Mouse (Mus musculus) stomach, adult 2 months (tissue): ENCODE measurements around the gene Pram1. TPM values are rescaled to one million over a fixed set of nuclear protein-coding genes. Genes with fewer than 3 reads are reported as not detected.

Experiments used
- polyA plus RNA-seq: library from polyadenylated mRNA; depleted of rRNA; stranded (reverse); fragments of >200 nt; gene quantifications from 2 replicates; pipeline ENCODE4 v1.2.3, GENCODE M21; 2012; rRNA removed

Gene Pram1
- 0.16 TPM in 1 of 2 replicates, not detected in the other for polyA plus RNA-seq

DNA sequence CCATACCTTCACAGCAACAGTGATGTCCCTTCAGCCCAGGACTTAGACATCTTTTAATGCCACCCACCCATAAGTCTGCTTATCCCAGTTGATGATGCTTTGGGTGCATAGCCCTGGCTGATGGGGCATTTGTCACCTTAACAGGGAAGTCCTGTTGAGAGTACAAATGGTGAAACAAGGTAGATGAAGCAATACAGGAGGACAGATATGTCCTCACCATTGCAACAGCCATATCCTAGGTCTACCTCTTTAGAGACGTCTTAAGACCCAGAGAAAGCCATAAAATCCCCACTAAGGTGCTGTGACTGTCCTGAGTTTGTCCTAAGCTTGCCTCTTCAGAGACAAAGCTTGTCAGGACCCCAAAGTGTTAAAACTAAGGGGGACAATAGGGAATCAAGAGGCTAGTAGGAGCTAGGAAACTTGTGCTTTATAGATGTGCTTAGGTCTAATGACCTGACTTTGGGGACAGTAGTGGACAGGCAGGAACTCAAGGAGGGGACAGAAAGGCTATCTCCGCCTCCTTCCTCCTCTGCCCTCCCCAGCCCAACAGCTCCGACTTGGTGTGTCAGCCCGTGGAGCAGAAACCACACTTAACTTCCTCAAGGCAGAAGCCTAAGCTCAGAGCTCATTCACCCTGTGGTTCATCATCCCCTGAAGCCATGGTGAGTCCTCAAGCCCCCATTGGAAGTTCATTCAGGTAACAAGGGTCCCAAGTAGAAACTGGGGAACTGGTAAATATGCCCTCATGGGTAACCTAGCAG lies at the start of gene Pram1:
TSS of gene Pram1 (plus strand) at position 541 of the 761 bp plus-strand sequence.

DNA sequence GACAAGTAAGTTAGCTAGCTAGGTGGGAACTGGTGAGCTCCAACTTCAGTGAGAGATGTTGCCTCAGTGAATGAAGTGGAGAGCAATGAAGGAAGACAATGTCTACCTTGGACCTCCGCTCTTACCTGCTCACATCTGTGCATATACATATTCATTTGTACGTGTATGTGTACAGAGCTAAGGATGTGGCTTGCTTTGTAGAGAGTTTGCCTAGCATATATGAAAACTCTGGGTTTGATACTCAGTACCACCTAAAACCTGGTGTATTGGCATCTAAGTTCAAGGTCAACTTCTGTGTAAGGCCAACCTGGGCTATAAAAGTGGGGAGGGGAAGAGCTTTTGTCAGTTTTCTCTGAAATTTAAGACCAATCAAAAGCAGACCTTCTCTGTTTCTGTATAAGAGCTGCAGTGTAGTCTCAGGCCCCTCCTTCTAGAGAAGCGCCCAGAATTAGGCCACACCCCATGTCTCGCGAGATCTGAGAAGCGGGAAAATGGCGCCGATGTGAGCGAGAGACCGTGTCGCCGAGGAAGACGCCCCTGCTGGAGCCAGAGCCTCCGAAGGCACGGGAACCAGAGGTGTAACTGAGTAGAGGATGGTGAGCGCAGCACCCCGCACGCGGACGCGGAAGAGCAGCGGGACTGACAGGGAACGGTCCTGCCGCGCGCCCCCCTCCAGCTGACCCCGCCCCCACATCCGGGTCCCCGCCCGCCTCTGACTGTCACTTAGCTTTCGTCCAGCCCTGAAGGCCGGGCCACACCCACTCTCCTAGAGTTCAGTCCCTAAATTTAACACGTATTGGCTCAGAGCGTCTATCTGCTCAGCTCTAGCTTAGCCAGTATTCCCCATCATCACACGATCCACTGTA lies 9.0 kb upstream of the Pram1 start, which contains the start of gene Zfp414:
TSS of gene Zfp414 (plus strand) at position 470 of the 866 bp plus-strand sequence.

DNA sequence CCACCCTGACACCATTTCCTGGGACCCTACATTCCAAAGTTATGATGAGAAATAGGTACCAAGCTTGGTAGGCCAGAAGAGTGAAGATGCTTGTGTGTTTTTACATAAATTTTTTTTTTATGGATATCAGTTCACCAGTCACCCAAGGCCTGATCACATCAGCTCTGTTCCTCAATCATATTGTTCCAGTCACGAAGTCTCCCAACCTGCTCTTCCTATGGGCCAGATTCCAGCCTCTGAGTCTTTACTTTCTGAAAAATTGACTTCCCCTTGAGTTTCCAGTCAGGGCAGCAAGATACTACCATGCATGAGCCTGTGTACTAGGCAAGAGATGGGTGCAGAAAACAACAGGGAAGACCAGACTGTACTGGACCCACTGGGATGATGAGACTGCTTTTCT lies 48.9 kb downstream of the Pram1 start, which contains the start of gene Hnrnpm:
TSS of gene Hnrnpm (minus strand) at position 101 of the 400 bp plus-strand sequence.

Other genes starting within 250 kb of the Pram1 start
- 0.22 and 0.28 TPM in 2 replicates for gene Zfp101, start 243.4 kb upstream of the Pram1 start, polyA plus RNA-seq
- 0.19 and 0.47 TPM in 2 replicates for gene Actl9, start 205.2 kb upstream of the Pram1 start, polyA plus RNA-seq
- gene Adamts10, start 113.9 kb upstream of the Pram1 start, polyA plus RNA-seq: 19.4 and 23.0 TPM in 2 replicates
- 1.1 and 1.2 TPM in 2 replicates for gene Myo1f, start 82.3 kb upstream of the Pram1 start, polyA plus RNA-seq
- gene Zfp414, start 9.0 kb upstream of the Pram1 start, polyA plus RNA-seq: 36.2 and 39.0 TPM in 2 replicates
- 27.4 and 31.2 TPM in 2 replicates for gene Hnrnpm, start 48.8 kb downstream of the Pram1 start, polyA plus RNA-seq
- gene March2, start 80.6 kb downstream of the Pram1 start, polyA plus RNA-seq: 42.8 and 60.2 TPM in 2 replicates
- 166 and 168 TPM in 2 replicates for gene Rab11b, start 122.5 kb downstream of the Pram1 start, polyA plus RNA-seq
- 9.7 and 11.8 TPM in 2 replicates for gene Angptl4, start 143.8 kb downstream of the Pram1 start, polyA plus RNA-seq
- 19.7 and 19.8 TPM in 2 replicates for gene Kank3, start 172.5 kb downstream of the Pram1 start, polyA plus RNA-seq
- gene Rps28, start 186.5 kb downstream of the Pram1 start, polyA plus RNA-seq: 241 and 248 TPM in 2 replicates
- gene Ndufa7, start 186.5 kb downstream of the Pram1 start, polyA plus RNA-seq: 233 and 376 TPM in 2 replicates
- 13.4 and 44.6 TPM in 2 replicates for gene Cd320, start 205.0 kb downstream of the Pram1 start, polyA plus RNA-seq
- gene Gm7029, start 235.8 kb downstream of the Pram1 start, polyA plus RNA-seq: not detected in 2 replicates